Mouse (Mus musculus) T-cell, adult 2 months (primary cell): ENCODE measurements at regions not wholly inside any gene's neighbourhood (a gene's known extent, or its start where the extent isn't known, plus 50 kb on each side); places are given as distances from the start of the nearest gene placed in this dataset.

ENCODE experiments used
- DNase-seq: peaks from one replicate; pipeline ENCODE4 v3.0.0; 2022; ENCODE audit warnings: low spot score

GRCm38 (mm10) chr10:91314441-91314840 lies 133.3 kb upstream of the Tmpo start:
- no peak for DNase-seq

DNA sequence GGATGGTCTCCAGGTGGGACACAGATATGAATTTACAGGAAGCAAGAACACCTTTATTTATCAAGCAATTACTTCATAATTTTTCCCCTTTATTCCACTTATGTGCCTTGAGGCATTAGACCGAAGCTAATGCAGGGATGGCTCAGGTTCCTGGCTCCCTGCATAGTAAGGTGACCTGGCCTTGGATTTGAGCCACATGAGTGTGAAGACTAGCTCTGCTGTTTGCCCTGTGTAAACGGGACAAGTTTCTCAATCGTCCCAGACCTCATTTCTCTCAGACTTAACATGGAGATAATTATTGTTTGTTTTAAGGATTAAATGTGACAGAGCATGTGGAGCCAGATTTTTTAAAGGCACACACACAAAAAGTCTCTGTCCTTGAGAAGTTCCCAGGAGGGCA lies 132.2 kb upstream of the Tmpo start:
- no peak for DNase-seq

- DNase-seq, result no peak
Observed at GRCm38 (mm10) chr10:91312913-91313312, 131.8 kb upstream of the Tmpo start.

GRCm38 (mm10) chr10:91300067-91300466 lies 119.0 kb upstream of the Tmpo start:
- DNase-seq, result no peak

DNA sequence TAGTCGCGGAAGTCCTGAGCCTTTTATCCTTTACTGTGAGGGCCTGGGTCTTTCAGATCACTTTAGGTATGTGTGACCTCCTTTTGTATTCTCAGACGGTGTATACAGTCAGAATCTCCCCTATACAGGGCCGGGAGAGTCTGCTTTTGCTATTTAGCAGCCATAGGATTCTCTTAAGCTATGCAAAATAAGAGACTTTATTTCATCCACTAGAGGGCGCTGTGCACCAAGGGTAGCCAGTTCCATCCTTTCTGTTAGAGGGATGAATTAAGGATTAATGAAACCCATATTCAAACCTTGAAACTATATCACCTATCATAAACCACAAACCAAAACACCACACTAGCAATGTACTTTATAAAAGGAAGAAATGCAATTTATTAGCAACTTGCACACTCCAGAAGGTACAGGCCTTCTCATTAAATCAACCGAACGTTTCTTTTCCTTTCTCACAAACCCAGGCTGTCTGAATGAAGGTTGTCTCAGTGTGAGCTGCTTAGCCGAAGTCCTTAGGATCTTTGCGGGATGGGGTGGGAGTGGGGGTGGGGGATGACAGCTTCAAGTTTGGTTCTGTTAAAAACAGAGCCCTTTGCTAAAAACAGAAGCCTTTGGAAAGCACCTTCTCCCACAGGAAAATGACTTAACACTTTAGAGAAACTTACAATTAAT lies 116.8 kb upstream of the Tmpo start:
- no peak for DNase-seq

GRCm38 (mm10) chr10:91295345-91295744 lies 114.2 kb upstream of the Tmpo start:
- no peak for DNase-seq

DNA sequence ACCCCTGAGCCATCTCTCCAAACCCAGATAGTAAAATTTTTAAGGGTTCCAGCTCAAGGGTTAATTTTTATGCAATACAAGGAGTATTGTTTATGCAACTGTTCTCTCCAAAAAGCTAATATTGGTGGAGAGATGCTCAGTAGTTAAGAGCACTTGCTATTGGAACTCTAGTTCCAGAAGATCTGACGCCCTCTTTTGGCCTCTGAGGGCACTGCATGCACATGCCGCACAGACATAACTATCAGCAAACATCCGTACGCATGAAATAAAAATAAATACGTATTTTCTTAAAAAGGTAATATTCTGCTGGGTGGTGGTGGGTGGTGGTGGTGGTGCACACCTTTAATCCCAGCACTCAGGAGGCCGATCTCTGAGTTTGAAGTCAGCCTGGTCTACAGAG lies 112.1 kb upstream of the Tmpo start:
- no peak for DNase-seq

DNA sequence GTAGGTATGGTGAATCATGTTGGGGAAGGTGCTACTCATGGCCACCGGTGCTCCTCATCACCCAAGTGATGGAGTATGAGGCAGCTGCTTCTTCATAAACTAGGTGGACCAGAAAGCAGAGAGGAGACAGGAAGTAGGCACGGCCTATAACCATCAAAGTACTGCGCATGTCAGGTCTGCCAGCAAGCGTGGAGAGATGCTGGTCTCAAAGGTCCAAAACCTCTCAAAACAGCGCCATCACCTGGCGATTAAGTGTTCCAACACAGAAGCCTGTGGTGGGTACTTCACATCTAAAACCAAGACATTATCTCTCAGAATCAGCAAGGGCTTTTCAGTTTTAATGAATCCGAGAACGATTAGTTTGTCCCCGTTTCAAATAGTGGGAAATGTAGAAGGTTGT lies 103.1 kb upstream of the Tmpo start:
- no peak for DNase-seq

GRCm38 (mm10) chr10:91270955-91271741 lies 90.0 kb upstream of the Tmpo start:
- peak; percentile 79 for DNase-seq

GRCm38 (mm10) chr10:91270268-91270954 lies 89.3 kb upstream of the Tmpo start:
- peak; percentile 82 for DNase-seq

GRCm38 (mm10) chr10:91267886-91268285 lies 86.8 kb upstream of the Tmpo start:
- DNase-seq, result no peak

DNA sequence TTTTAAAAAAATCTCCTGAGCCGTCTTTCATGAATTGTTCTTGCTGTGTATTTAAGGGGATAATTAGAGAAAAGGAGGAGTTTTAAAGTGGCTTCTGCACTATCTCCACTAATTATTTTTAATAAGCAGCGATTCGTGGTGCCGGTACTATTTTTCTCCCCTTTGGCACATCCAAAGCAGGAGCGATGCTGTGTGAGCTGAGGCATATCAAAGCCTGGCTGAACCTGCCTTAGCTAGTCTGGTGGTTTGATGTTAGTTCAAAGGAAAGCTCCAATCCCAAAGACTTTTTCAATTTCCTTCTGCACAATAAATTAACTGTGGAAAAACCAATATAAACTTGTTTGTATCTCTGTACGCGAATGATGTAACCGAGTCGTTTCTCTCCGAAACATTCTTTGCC lies 79.3 kb upstream of the Tmpo start:
- no peak for DNase-seq

GRCm38 (mm10) chr10:91249681-91250195 lies 68.6 kb upstream of the Tmpo start:
- DNase-seq, result no peak

GRCm38 (mm10) chr10:91244297-91244696 lies 63.2 kb upstream of the Tmpo start:
- no peak for DNase-seq

- DNase-seq, result no peak
Observed at GRCm38 (mm10) chr10:91242491-91243046, 61.5 kb upstream of the Tmpo start.

- DNase-seq, result no peak
Observed at GRCm38 (mm10) chr10:91241611-91242005, 60.5 kb upstream of the Tmpo start.

DNA sequence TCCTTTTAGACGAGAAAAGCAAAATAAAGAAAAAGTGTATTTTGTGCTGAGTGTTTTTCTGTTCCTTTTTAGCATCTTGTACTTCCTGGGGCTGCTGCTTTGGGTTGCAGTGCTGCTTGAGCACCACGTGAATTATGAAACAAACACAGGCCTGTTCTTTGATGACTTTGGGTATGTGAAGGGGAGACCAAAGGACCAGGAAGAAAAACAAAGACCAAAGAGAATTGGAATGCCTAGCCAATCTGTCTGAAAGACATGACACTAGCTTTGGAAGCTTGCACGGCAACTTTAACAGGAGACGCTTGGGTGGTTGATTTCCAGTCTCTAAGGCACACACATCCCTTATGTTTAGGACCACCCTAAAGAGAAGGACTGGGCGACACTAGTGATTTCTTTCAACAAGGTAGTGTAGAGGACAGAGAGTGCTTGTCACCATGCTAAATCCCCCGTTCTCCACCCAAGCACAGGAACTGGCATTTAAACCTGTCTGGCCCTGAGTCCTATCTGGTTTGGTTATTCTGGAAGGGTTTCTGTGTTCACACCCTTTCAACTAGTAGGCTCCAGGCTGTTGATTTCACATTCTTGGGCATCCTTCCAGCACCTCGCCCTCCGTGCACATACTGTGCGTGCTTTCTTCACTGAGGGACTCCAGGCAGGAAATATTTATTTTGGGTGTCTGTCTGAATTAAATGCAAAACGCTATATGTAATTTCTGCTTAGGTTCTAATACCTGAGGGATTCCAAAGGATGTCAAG lies 59.9 kb upstream of the Tmpo start:
- no peak for DNase-seq

GRCm38 (mm10) chr10:91240320-91240719 lies 59.2 kb upstream of the Tmpo start:
- DNase-seq, result no peak

DNA sequence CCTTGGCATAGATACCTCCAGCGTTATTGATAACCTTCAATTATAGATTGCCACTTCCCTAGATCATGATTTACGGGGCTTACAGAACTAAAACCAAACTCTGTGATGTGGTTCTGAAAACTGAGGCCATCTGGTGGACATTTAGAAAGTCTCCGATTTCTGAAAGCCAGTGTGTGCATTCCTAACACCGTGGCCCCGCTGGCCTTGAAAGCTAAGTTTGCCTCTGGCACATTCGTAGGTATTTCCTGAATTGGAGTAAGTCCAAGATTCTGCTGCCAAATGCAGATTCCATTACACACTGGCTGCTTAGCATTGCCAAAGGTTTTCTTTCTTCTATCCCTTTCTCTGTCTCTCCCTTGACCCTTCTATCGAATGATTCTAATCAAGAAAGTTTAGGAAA lies 55.7 kb upstream of the Tmpo start:
- DNase-seq, result no peak

GRCm38 (mm10) chr10:91234709-91235108 lies 53.6 kb upstream of the Tmpo start:
- no peak for DNase-seq
